Mouse (Mus musculus) midbrain, embryonic 14.5 days (tissue): ENCODE data around the gene Abca3. TPM values are rescaled to one million over a fixed set of nuclear protein-coding genes. Genes with fewer than 3 reads are reported as not detected.
A peak's percentile ranks its signal among the peaks of the same experiment; 100 is the strongest.

Experiments used
- ATAC-seq: fragments of 200-750 bp; cut with Nextera tagmentation; 2 replicates; pipeline ENCODE4 v1.8.0; 2017; ENCODE audit warnings: moderate number of reproducible peaks, moderate library complexity; ENCODE audit not compliant: low FRiP score, low TSS enrichment
- DNase-seq: peaks from one replicate; pipeline ENCODE4 v3.0.0-alpha.2; 2015
- H3K27ac ChIP-seq: fragments of 300-500 bp; sonication (generic); replicated peaks from 2 replicates; pipeline ENCODE4 v1.5.1; 2014; ENCODE audit warnings: mild to moderate bottlenecking, low read depth, low read length, moderate library complexity
- H3K27me3 ChIP-seq: fragments of 300-500 bp; sonication (generic); 2 replicates; pipeline ENCODE4 v1.6.1; 2014; ENCODE audit warnings: low read length, control low read depth, mixed read lengths; ENCODE audit not compliant: control insufficient read depth, insufficient read depth
- H3K36me3 ChIP-seq: fragments of 300-500 bp; sonication (generic); 2 replicates; pipeline ENCODE4 v1.6.1; 2014; ENCODE audit warnings: low read length, control low read depth; ENCODE audit not compliant: control insufficient read depth, insufficient read depth
- H3K4me1 ChIP-seq: fragments of 300-500 bp; sonication (generic); 2 replicates; pipeline ENCODE4 v1.6.1; 2014; ENCODE audit warnings: mild to moderate bottlenecking, antibody characterized with exemption, low read length, control low read depth; ENCODE audit not compliant: control insufficient read depth, insufficient read depth
- H3K4me2 ChIP-seq: fragments of 300-500 bp; sonication (generic); 2 replicates; pipeline ENCODE4 v1.6.1; 2014; ENCODE audit warnings: mild to moderate bottlenecking, low read length, moderate library complexity
- H3K4me3 ChIP-seq: fragments of 300-500 bp; sonication (generic); replicated peaks from 2 replicates; pipeline ENCODE4 v1.5.1; 2014; ENCODE audit warnings: low read depth, low read length
- H3K9ac ChIP-seq: fragments of 300-500 bp; sonication (generic); replicated peaks from 2 replicates; pipeline ENCODE4 v1.6.1; 2014; ENCODE audit warnings: mild to moderate bottlenecking, low read length, moderate library complexity
- H3K9me3 ChIP-seq: fragments of 300-500 bp; sonication (generic); 2 replicates; pipeline ENCODE4 v1.6.1; 2016; ENCODE audit warnings: low read length, control low read depth, mixed read lengths; ENCODE audit not compliant: control insufficient read depth
- WGBS: fragments of 180-500 bp; shearing (Covaris S2); extraction: QIAGEN DNeasy Blood & Tissue Kit; methylation state at CpG from one replicate; pipeline ENCODE4 v1.1.7; 2014; 5-methylcytosine and 5-hydroxymethylcytosine counted together
- polyA plus RNA-seq: library from polyadenylated mRNA; unstranded; fragments of >200 nt; fragmentation: Nextera tagmentation; extraction: Ambion mirVana; gene quantifications from 2 replicates; pipeline ENCODE4 v1.2.1, GENCODE M21; 2014

The Abca3 gene
- 26.2 and 31.4 TPM in 2 replicates for polyA plus RNA-seq

DNA sequence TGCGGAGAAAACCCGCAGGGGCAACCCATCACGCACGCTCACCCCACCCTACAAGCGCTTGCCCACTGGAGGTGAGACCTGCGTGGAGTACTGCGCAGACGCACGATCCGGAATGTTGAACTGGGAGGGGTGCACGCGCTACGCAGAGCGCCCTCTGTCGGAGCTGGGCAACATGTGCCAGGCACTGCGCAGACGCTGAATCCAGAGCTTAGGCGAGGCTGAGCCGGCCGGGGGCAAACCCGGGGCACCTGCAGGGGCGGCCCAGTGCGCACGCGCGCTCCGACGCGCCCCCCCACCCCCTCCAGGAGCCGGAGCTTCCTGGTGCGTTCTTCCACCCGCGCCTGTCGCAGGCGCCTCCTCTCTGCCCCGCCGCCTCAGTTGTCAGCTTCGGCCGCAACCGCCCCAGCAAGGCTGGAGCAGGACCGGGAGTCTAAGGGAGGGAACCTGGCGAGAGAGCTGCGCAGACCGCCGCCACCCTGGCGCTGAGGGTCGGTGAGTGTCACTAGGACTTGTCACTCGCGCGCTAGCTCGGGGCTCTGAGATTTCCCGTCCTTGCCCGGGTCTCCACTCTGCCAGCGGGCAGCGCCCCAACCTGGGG lies at the start of gene Abca3:
Abca3 (plus strand) TSS at position 191 of the 598 bp plus-strand sequence.
- Histone ChIP-seq H3K4me3 (peak within 1 kb of the TSS; percentile 90), H3K9me3 (no peaks in the 10 kb centered on the region), H3K9ac (peak within 1 kb of the TSS; percentile 88), H3K4me2 (peak within 1 kb of the TSS; percentile 67), H3K36me3 (no peaks in the 10 kb centered on the region), H3K27me3 (peaks cover 20% of the 10 kb centered on the region), H3K4me1 (peaks cover 13% of the 10 kb centered on the region), H3K27ac (peak within 1 kb of the TSS; percentile 82)
- WGBS: under 1% methylated on average over 55 of the region's 55 CpGs
- ATAC-seq (peak; percentile 97), DNase-seq (peak; percentile 99)

- Histone ChIP-seq H3K9ac (no peak overlapping the region), H3K36me3 (no peaks in the 10 kb centered on the region), H3K4me2 (no peak overlapping the region), H3K27me3 (no peaks in the 10 kb centered on the region), H3K4me3 (no peak overlapping the region), H3K9me3 (no peaks in the 10 kb centered on the region), H3K27ac (no peak overlapping the region), H3K4me1 (no peaks in the 10 kb centered on the region)
- ATAC-seq: no peak
- 53% methylated on average over 4 of the region's 4 CpGs for WGBS
- DNase-seq: peak; percentile 27
Observed at GRCm38 (mm10) chr17:24307500-24307899, 44.2 kb upstream of the Abca3 start.

GRCm38 (mm10) chr17:24320826-24321225 lies 30.9 kb upstream of the Abca3 start:
- Histone ChIP-seq H3K4me3 (no peak overlapping the region), H3K27ac (no peak overlapping the region), H3K9me3 (no peaks in the 10 kb centered on the region), H3K9ac (no peak overlapping the region), H3K4me1 (no peaks in the 10 kb centered on the region), H3K4me2 (no peak overlapping the region), H3K27me3 (no peaks in the 10 kb centered on the region), H3K36me3 (no peaks in the 10 kb centered on the region)
- ATAC-seq: no peak
- DNase-seq: no peak
- WGBS: 90% methylated on average over 3 of the region's 3 CpGs

GRCm38 (mm10) chr17:24325051-24325450 lies 26.7 kb upstream of the Abca3 start:
- WGBS: 88% methylated on average over 10 of the region's 10 CpGs
- ATAC-seq: no peak
- H3K27me3 ChIP-seq: no peaks in the 10 kb centered on the region

GRCm38 (mm10) chr17:24327656-24328055 lies 24.1 kb upstream of the Abca3 start:
- DNase-seq (no peak), ATAC-seq (no peak)
- no peak overlapping the region for H3K4me2 ChIP-seq
- no peak overlapping the region for H3K9ac ChIP-seq
- WGBS: 84% methylated on average over 7 of the region's 7 CpGs
- H3K27ac ChIP-seq: no peak overlapping the region
- H3K27me3 ChIP-seq: no peaks in the 10 kb centered on the region
- no peaks in the 10 kb centered on the region for H3K9me3 ChIP-seq
- H3K36me3 ChIP-seq: no peaks in the 10 kb centered on the region
- no peak overlapping the region for H3K4me3 ChIP-seq
- no peaks in the 10 kb centered on the region for H3K4me1 ChIP-seq

More at GRCm38 (mm10) chr17:24325051-24325450, 26.7 kb upstream of the Abca3 start:
- no peak overlapping the region for H3K4me3 ChIP-seq
- no peak overlapping the region for H3K4me2 ChIP-seq
- no peaks in the 10 kb centered on the region for H3K36me3 ChIP-seq
- H3K9ac ChIP-seq: no peak overlapping the region
- H3K9me3 ChIP-seq: no peaks in the 10 kb centered on the region
- no peaks in the 10 kb centered on the region for H3K4me1 ChIP-seq
- DNase-seq: no peak
- H3K27ac ChIP-seq: no peak overlapping the region

- Histone ChIP-seq H3K27me3 (peaks cover 5% of the 10 kb centered on the region; the same call in 1 of the 2 replicates), H3K4me1 (no peaks in the 10 kb centered on the region), H3K4me2 (no peak overlapping the region), H3K36me3 (no peaks in the 10 kb centered on the region), H3K27ac (no peak overlapping the region), H3K9ac (no peak overlapping the region), H3K9me3 (no peaks in the 10 kb centered on the region), H3K4me3 (no peak overlapping the region)
- 88% methylated on average over 8 of the region's 8 CpGs for WGBS
- ATAC-seq (no peak), DNase-seq (no peak)
Observed at GRCm38 (mm10) chr17:24344672-24345071, 7.1 kb upstream of the Abca3 start.

- Histone ChIP-seq H3K27me3 (peaks cover 20% of the 10 kb centered on the region), H3K36me3 (no peaks in the 10 kb centered on the region), H3K4me2 (no peak overlapping the region), H3K9ac (no peak overlapping the region), H3K4me3 (no peak overlapping the region), H3K4me1 (no peaks in the 10 kb centered on the region), H3K27ac (no peak overlapping the region), H3K9me3 (no peaks in the 10 kb centered on the region)
- DNase-seq (no peak), ATAC-seq (no peak)
- WGBS: 53% methylated on average over 7 of the region's 7 CpGs
Observed at GRCm38 (mm10) chr17:24346831-24347230, 4.9 kb upstream of the Abca3 start.

- Histone ChIP-seq H3K4me1 (peaks cover 11% of the 10 kb centered on the region), H3K9me3 (no peaks in the 10 kb centered on the region), H3K36me3 (no peaks in the 10 kb centered on the region), H3K27ac (no peak overlapping the region), H3K9ac (no peak overlapping the region), H3K4me2 (no peak overlapping the region), H3K4me3 (no peak overlapping the region), H3K27me3 (peaks cover 20% of the 10 kb centered on the region)
- ATAC-seq (no peak), DNase-seq (no peak)
- WGBS: 79% methylated on average over 2 of the region's 2 CpGs
Observed at GRCm38 (mm10) chr17:24349176-24349575, 2.6 kb upstream of the Abca3 start.
